Mouse (Mus musculus) midbrain, embryonic 16.5 days (tissue): Measurements from ENCODE around the gene Top1. TPM values are rescaled to one million over a fixed set of nuclear protein-coding genes. Genes with fewer than 3 reads are reported as not detected.
A peak's percentile ranks its signal among the peaks of the same experiment; 100 is the strongest.

Experiments used
- ATAC-seq: fragments of 200-750 bp; cut with Nextera tagmentation; 2 replicates; pipeline ENCODE4 v1.8.0; 2017; ENCODE audit warnings: moderate TSS enrichment
- H3K27ac ChIP-seq: fragments of 300-500 bp; sonication (generic); 2 replicates; pipeline ENCODE4 v1.5.1; 2014; ENCODE audit warnings: mild to moderate bottlenecking, low read length, mixed read lengths
- H3K27me3 ChIP-seq: fragments of 300-500 bp; sonication (generic); 2 replicates; pipeline ENCODE4 v1.6.1; 2014; ENCODE audit warnings: low read depth, low read length, mixed read lengths; ENCODE audit not compliant: control insufficient read depth, insufficient read depth
- H3K36me3 ChIP-seq: fragments of 300-500 bp; sonication (generic); 2 replicates; pipeline ENCODE4 v1.6.1; 2014; ENCODE audit warnings: mild to moderate bottlenecking, low read length, moderate library complexity, mixed read lengths; ENCODE audit not compliant: control insufficient read depth, insufficient read depth
- H3K4me1 ChIP-seq: fragments of 300-500 bp; sonication (generic); 2 replicates; pipeline ENCODE4 v1.6.1; 2014; ENCODE audit warnings: mild to moderate bottlenecking, low read length, mixed read lengths; ENCODE audit not compliant: control insufficient read depth, insufficient read depth
- H3K4me2 ChIP-seq: fragments of 300-500 bp; sonication (generic); 2 replicates; pipeline ENCODE4 v1.6.1; 2014; ENCODE audit warnings: mild to moderate bottlenecking, low read length, mixed read lengths
- H3K4me3 ChIP-seq: fragments of 300-500 bp; sonication (generic); 2 replicates; pipeline ENCODE4 v1.5.1; 2014; ENCODE audit warnings: low read depth, mild to moderate bottlenecking, low read length, moderate library complexity, mixed read lengths
- H3K9ac ChIP-seq: fragments of 300-500 bp; sonication (generic); 2 replicates; pipeline ENCODE4 v1.6.1; 2014; ENCODE audit warnings: low read depth, low read length, mixed read lengths
- H3K9me3 ChIP-seq: fragments of 300-500 bp; sonication (generic); replicated peaks from 2 replicates; pipeline ENCODE4 v1.6.1; 2014; ENCODE audit warnings: mild to moderate bottlenecking, low read length, mixed read lengths; ENCODE audit not compliant: control insufficient read depth, poor library complexity, severe bottlenecking
- WGBS: fragments of 180-500 bp; shearing (Covaris S2); extraction: QIAGEN DNeasy Blood & Tissue Kit; methylation state at CpG from one replicate; pipeline ENCODE4 v1.1.7; 2014; 5-methylcytosine and 5-hydroxymethylcytosine counted together
- polyA plus RNA-seq: library from polyadenylated mRNA; unstranded; fragments of >200 nt; fragmentation: Nextera tagmentation; extraction: Ambion mirVana; gene quantifications from 2 replicates; pipeline ENCODE4 v1.2.1, GENCODE M21; 2015

Top1 gene
- polyA plus RNA-seq, 1 experiment from 2014 or later: 68.7 TPM

- under 1% methylated on average over 32 of the region's 32 CpGs for WGBS
- Histone ChIP-seq H3K4me1 (peaks cover 42% of the 10 kb centered on the region), H3K9me3 (no peaks in the 10 kb centered on the region), H3K9ac (peak overlapping the region; percentile 99), H3K36me3 (no peaks in the 10 kb centered on the region; the same call in 1 of the 2 replicates), H3K4me3 (peak overlapping the region; percentile 92), H3K4me2 (peak overlapping the region; percentile 97), H3K27ac (peak overlapping the region; percentile 97), H3K27me3 (no peaks in the 10 kb centered on the region)
- peak; percentile 15 for ATAC-seq
Measured at GRCm38 (mm10) chr2:160731839-160732261, 86.2 kb downstream of the Top1 start.

- Histone ChIP-seq H3K4me2 (peak overlapping the region; percentile 97), H3K27ac (no peak overlapping the region; the same call in 1 of the 2 replicates), H3K27me3 (no peaks in the 10 kb centered on the region), H3K4me3 (peak overlapping the region; percentile 92), H3K4me1 (peaks cover 42% of the 10 kb centered on the region), H3K9ac (peak overlapping the region; percentile 99), H3K9me3 (no peaks in the 10 kb centered on the region), H3K36me3 (peaks cover 3% of the 10 kb centered on the region)
- no peak for ATAC-seq
- 45% methylated on average over 9 of the region's 9 CpGs for WGBS
Measured at GRCm38 (mm10) chr2:160732420-160732995, 86.8 kb downstream of the Top1 start.

GRCm38 (mm10) chr2:160733131-160733531 lies 87.4 kb downstream of the Top1 start:
- Histone ChIP-seq H3K9ac (peak overlapping the region; percentile 99), H3K4me3 (peak overlapping the region; percentile 92), H3K36me3 (peaks cover 3% of the 10 kb centered on the region), H3K9me3 (no peaks in the 10 kb centered on the region), H3K27ac (no peak overlapping the region), H3K27me3 (no peaks in the 10 kb centered on the region), H3K4me2 (peak overlapping the region; percentile 97), H3K4me1 (peaks cover 44% of the 10 kb centered on the region)
- no peak for ATAC-seq
- 69% methylated on average over 7 of the region's 7 CpGs for WGBS

- Histone ChIP-seq H3K4me1 (peaks cover 49% of the 10 kb centered on the region), H3K4me2 (peak overlapping the region; percentile 97), H3K4me3 (no peak overlapping the region), H3K9me3 (no peaks in the 10 kb centered on the region), H3K27ac (no peak overlapping the region), H3K36me3 (peaks cover 3% of the 10 kb centered on the region), H3K27me3 (no peaks in the 10 kb centered on the region), H3K9ac (no peak overlapping the region)
- WGBS: 97% methylated on average over 3 of the region's 3 CpGs
- no peak for ATAC-seq
Measured at GRCm38 (mm10) chr2:160734331-160734730, 88.6 kb downstream of the Top1 start.

GRCm38 (mm10) chr2:160735706-160736310 lies 90.1 kb downstream of the Top1 start:
- no peaks in the 10 kb centered on the region for H3K9me3 ChIP-seq
- H3K4me1 ChIP-seq: peaks cover 58% of the 10 kb centered on the region
- H3K27me3 ChIP-seq: no peaks in the 10 kb centered on the region
- no peak overlapping the region for H3K9ac ChIP-seq
- H3K27ac ChIP-seq: no peak overlapping the region
- peaks cover 3% of the 10 kb centered on the region for H3K36me3 ChIP-seq
- no peak overlapping the region for H3K4me3 ChIP-seq
- WGBS: 93% methylated on average over 5 of the region's 5 CpGs
- H3K4me2 ChIP-seq: no peak overlapping the region
- ATAC-seq: no peak

GRCm38 (mm10) chr2:160736466-160736865 lies 90.8 kb downstream of the Top1 start:
- Histone ChIP-seq H3K27me3 (no peaks in the 10 kb centered on the region), H3K4me1 (peaks cover 63% of the 10 kb centered on the region), H3K9me3 (no peaks in the 10 kb centered on the region), H3K27ac (no peak overlapping the region), H3K36me3 (peaks cover 3% of the 10 kb centered on the region), H3K9ac (no peak overlapping the region), H3K4me3 (no peak overlapping the region), H3K4me2 (no peak overlapping the region)
- 89% methylated on average over 3 of the region's 3 CpGs for WGBS
- no peak for ATAC-seq

- Histone ChIP-seq H3K36me3 (peaks cover 3% of the 10 kb centered on the region), H3K9ac (no peak overlapping the region), H3K4me2 (no peak overlapping the region), H3K9me3 (no peaks in the 10 kb centered on the region), H3K4me3 (no peak overlapping the region), H3K27me3 (no peaks in the 10 kb centered on the region), H3K4me1 (peaks cover 58% of the 10 kb centered on the region), H3K27ac (no peak overlapping the region)
- WGBS: 81% methylated on average over 5 of the region's 5 CpGs
- ATAC-seq: no peak
Measured at GRCm38 (mm10) chr2:160738354-160738753, 92.7 kb downstream of the Top1 start.

GRCm38 (mm10) chr2:160739647-160740356 lies 94.1 kb downstream of the Top1 start:
- Histone ChIP-seq H3K36me3 (peaks cover 3% of the 10 kb centered on the region), H3K9me3 (no peaks in the 10 kb centered on the region), H3K27me3 (no peaks in the 10 kb centered on the region), H3K4me3 (no peak overlapping the region), H3K4me2 (no peak overlapping the region), H3K27ac (peak overlapping the region; percentile 0; the same call in 1 of the 2 replicates), H3K9ac (no peak overlapping the region), H3K4me1 (peaks cover 43% of the 10 kb centered on the region)
- WGBS: 39% methylated on average over 2 of the region's 2 CpGs
- ATAC-seq: no peak
